Mouse (Mus musculus): Measurements from ENCODE around the gene Plcb2.

DNA sequence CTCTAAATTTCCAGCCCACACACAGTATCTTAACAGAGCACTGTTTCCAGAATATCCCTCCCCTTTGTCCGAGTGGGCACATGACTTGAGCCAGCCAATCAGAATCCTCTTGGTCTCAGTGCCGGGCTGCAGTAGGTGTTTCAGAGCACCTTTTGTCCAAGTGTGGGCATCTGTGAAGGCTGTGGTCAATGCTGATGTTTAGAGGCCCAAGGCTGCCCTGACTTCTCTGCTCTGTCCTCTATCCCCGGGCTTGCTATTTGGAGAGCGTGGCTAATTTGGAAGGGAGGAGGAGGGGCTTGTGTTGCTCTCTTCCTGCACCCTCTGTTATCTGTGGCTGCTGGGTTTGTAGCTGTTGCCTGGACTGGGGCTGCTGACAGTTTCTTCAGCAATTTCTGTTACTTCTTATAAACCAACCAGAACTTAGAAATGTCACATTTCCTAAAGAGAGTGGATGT, 68.2 kb downstream of the Plcb2 start:
- TF ChIP-seq CTCF (IDR thresholded peaks at IDR 0.05; ENCODE audit: extremely low read depth, insufficient read depth, insufficient read length, insufficient replicate concordance), result no peak
- TF ChIP-seq POLR2A (IDR thresholded peaks at IDR 0.05; ENCODE audit: low read depth, low read length), result no peak

All from spleen, adult 2 months (tissue).